9 mouse cellular contexts compared by ENCODE assay signal in the genomic region with DNA sequence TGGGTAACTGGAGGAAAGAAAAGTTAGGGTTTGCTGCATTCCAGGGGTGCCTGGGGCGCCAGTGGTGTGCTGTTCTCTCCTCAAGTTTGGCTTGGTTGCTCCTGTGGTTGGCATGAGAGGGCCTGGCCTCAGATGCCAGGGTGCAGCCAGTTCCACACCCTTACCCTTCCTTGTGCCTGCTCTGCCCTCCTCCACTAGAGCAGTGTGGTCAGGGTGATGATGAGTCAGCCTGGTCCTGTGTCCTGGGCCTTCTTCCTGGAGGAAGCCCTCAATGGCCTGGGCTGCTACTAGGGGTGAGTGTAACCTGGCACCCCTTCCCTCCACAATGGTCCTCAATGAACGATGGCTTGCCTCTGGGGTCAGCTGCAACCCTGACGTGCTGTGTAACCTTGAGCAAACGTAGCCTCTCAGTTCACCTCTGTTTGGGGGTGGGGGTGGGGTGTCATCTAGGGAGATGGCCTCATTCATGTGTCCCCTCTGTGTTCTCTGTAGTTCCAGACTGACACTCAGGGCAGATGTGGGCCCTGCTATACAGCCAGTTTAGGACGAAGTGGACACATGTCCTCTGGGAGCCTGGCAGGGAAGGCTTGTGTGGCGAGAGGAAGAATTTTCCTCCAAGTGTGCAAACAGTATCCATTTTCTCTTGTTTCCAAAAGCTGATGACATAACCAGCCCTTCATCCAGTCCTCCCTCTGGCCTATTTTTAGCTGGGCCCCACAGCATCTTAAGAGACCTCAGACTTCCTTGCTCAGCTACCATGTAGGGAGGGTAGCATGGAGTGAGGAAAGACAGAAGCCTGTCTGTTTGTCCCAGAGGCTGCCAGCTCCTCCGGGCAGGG. TPM values are rescaled to one million over a fixed set of nuclear protein-coding genes. Genes with fewer than 3 reads are reported as not detected.
DNase-seq lines count a peak whose midpoint lies in the region; ATAC-seq and TF ChIP-seq lines count a peak whose summit lies in the region.
"Had no signal": no experiment of that assay in that cellular context is flagged by ENCODE, and none has a peak within 500 bp of the region (broad histone marks: within the 10 kb centered on the region; RNA-seq: fewer than 3 reads in every experiment).

No protein-coding gene starts in this region.

- POLR2A ChIA-PET in Patski (lab: Charles Lee): interaction anchor here (2.2 kb wide), 1 partner anchor 21 kb away, joined by 5 read pairs; a partner anchor contains a TSS

- H3K79me2 ChIP-seq in macrophage (ENCODE audit: inconsistent target): peaks cover 70% of the 10 kb centered on the region

- H3K9ac ChIP-seq in kidney, postnatal 0 days (ENCODE audit: low read depth, low read length): no peak overlapping the region
- H3K9ac ChIP-seq in embryonic facial prominence, embryonic 13.5 days: 0 out of 2 replicates have a peak overlapping the region, but pooled peaks have one; percentile 41
- H3K9ac ChIP-seq: midbrain, embryonic 12.5 days had no signal

- no peak for ATAC-seq in kidney, postnatal 0 days (replicated peaks; ENCODE audit: low FRiP score, low read depth)
- peak; percentile 69 for ATAC-seq in Patski
- ATAC-seq in embryonic facial prominence, embryonic 13.5 days (ENCODE audit: insufficient number of reproducible peaks, insufficient read depth, low FRiP score, low TSS enrichment, low read depth): no peak

- H3K27me3 ChIP-seq in kidney, postnatal 0 days (ENCODE audit: insufficient read depth, low read length): no peaks in the 10 kb centered on the region
- H3K27me3 ChIP-seq in Patski: no peaks in the 10 kb centered on the region
- no peaks in the 10 kb centered on the region for H3K27me3 ChIP-seq in embryonic facial prominence, embryonic 13.5 days
- H3K27me3 ChIP-seq: midbrain, embryonic 12.5 days had no signal

- peak; percentile 30 for DNase-seq in kidney, postnatal 0 days (ENCODE audit: low spot score)
- no peak for DNase-seq in kidney, postnatal 25 days
- DNase-seq in Patski (ENCODE audit: low read depth, low spot score): no peak
- no peak for DNase-seq in urinary bladder, postnatal 36 days (ENCODE audit: low spot score in 2 of 2)
- DNase-seq in spleen, postnatal 4 days (ENCODE audit: low spot score in 2 of 2): no peak

- 50% methylated on average over 7 of the region's 7 CpGs for WGBS in kidney, postnatal 0 days
- 58% methylated on average over 7 of the region's 7 CpGs for WGBS in embryonic facial prominence, embryonic 13.5 days
- 56% methylated on average over 7 of the region's 7 CpGs for WGBS in macrophage (ENCODE audit: missing documents)

- in situ Hi-C loops in Patski (cut with MboI; ENCODE audit: low pct_unique_long_range_greater_than_20kb): no loop called here

- H3K36me3 ChIP-seq in kidney, postnatal 0 days (ENCODE audit: insufficient read depth, low read length): peaks cover 17% of the 10 kb centered on the region
- peaks cover 21% of the 10 kb centered on the region for H3K36me3 ChIP-seq in embryonic facial prominence, embryonic 13.5 days
- peaks cover 21% of the 10 kb centered on the region for H3K36me3 ChIP-seq in macrophage (ENCODE audit: inconsistent target)

- H3K4me3 ChIP-seq in kidney, postnatal 0 days (replicated peaks; ENCODE audit: low read depth, low read length): no peak overlapping the region
- no peak overlapping the region for H3K4me3 ChIP-seq in embryonic facial prominence, embryonic 13.5 days
- H3K4me3 ChIP-seq in macrophage (ENCODE audit: inconsistent target): no peak overlapping the region
- H3K4me3 ChIP-seq: midbrain, embryonic 12.5 days had no signal

- no peak for TF ChIP-seq CTCF in kidney, postnatal 0 days (IDR thresholded peaks at IDR 0.05; ENCODE audit: low read depth)
- no peak for TF ChIP-seq CTCF in Patski (IDR thresholded peaks at IDR 0.05)

- H3K27ac ChIP-seq in kidney, postnatal 0 days: peak overlapping the region; percentile 75
- H3K27ac ChIP-seq in embryonic facial prominence, embryonic 13.5 days: peak overlapping the region; percentile 63
- H3K27ac ChIP-seq in macrophage: peak overlapping the region; percentile 97
- H3K27ac ChIP-seq: midbrain, embryonic 12.5 days had no signal

- no peak overlapping the region for H3K4me2 ChIP-seq in kidney, postnatal 0 days (ENCODE audit: low read length)
- H3K4me2 ChIP-seq in embryonic facial prominence, embryonic 13.5 days: no peak overlapping the region
- H3K4me2 ChIP-seq: midbrain, embryonic 12.5 days had no signal

- H3K4me1 ChIP-seq in kidney, postnatal 0 days (replicated peaks; ENCODE audit: insufficient read depth, low read length): peaks cover 37% of the 10 kb centered on the region
- peaks cover 61% of the 10 kb centered on the region for H3K4me1 ChIP-seq in embryonic facial prominence, embryonic 13.5 days

- no peaks in the 10 kb centered on the region for H3K9me3 ChIP-seq in kidney, postnatal 0 days (replicated peaks; ENCODE audit: low read length)
- no peaks in the 10 kb centered on the region for H3K9me3 ChIP-seq in embryonic facial prominence, embryonic 13.5 days
- H3K9me3 ChIP-seq: midbrain, embryonic 12.5 days had no signal

- CTCF ChIA-PET in Patski (lab: Charles Lee): interaction anchor here (0.7 to 2.7 kb wide), 4 partner anchors 9 to 28 kb away, joined by 3 to 17 read pairs (median 3); no protein-coding TSS in a partner anchor

RNA-seq across cellular contexts. Expression of a gene that starts 1.2 kb away (rescaled TPM):
- 0.04 TPM in 1 of 2 replicates, not detected in the other for polyA plus RNA-seq in kidney, postnatal 0 days (2015; fragmentation: Nextera tagmentation; extraction: Ambion mirVana)
- polyA plus RNA-seq in Patski (2021) (not detected), macrophage (2018) (not detected in 3 replicates)
- polyA plus RNA-seq in embryonic facial prominence, embryonic 13.5 days (2015; fragmentation: Nextera tagmentation; extraction: Ambion mirVana): not detected in 2 replicates
- total RNA-seq in macrophage (2018; cell fraction: chromatin; rRNA removed): under 1 TPM in 1 of 26 experiments, not detected in 25; 0.20 TPM
- not detected for total RNA-seq in macrophage (2018; cell fraction: cytosol; rRNA removed)
- not detected for total RNA-seq in macrophage (2018; cell fraction: nucleus; rRNA removed)
- total RNA-seq: hematopoietic stem cell, adult 5-6 weeks had no signal
- polyA plus RNA-seq: midbrain, embryonic 12.5 days had no signal

RNA-seq across cellular contexts. Expression of a gene that starts 20.9 kb away (rescaled TPM):
- 91.0 and 106 TPM in 2 replicates for polyA plus RNA-seq in kidney, postnatal 0 days (2015; fragmentation: Nextera tagmentation; extraction: Ambion mirVana)
- polyA plus RNA-seq in Patski (2021) (34.4 TPM), macrophage (2018) (5.2 to 11.2 TPM (median 9.2 TPM) in 3 replicates)
- polyA plus RNA-seq in embryonic facial prominence, embryonic 13.5 days (2015; fragmentation: Nextera tagmentation; extraction: Ambion mirVana): 29.5 and 29.6 TPM in 2 replicates
- 10 to 100 TPM in 12 of 26 experiments, 1 to 10 TPM in 14; 2.3 to 22.2 (median 7.9) TPM for total RNA-seq in macrophage (2018; cell fraction: chromatin; rRNA removed)
- total RNA-seq in macrophage (2018; cell fraction: cytosol; rRNA removed): 10 to 100 TPM in 11 of 26 experiments, 1 to 10 TPM in 15; 5.6 to 14.9 (median 9.5) TPM
- 10 to 100 TPM in 4 of 26 experiments, 1 to 10 TPM in 22; 2.7 to 13.3 (median 6.7) TPM for total RNA-seq in macrophage (2018; cell fraction: nucleus; rRNA removed)

RNA-seq across cellular contexts. Expression of a gene that starts 51.6 kb away (rescaled TPM):
- polyA plus RNA-seq in kidney, postnatal 0 days (2015; fragmentation: Nextera tagmentation; extraction: Ambion mirVana): not detected in 2 replicates
- polyA plus RNA-seq in Patski (2021) (0.03 TPM), macrophage (2018) (not detected in 3 replicates)
- polyA plus RNA-seq in embryonic facial prominence, embryonic 13.5 days (2015; fragmentation: Nextera tagmentation; extraction: Ambion mirVana): not detected in 2 replicates
- total RNA-seq in macrophage (2018; cell fraction: chromatin; rRNA removed): not detected
- total RNA-seq in macrophage (2018; cell fraction: cytosol; rRNA removed): not detected
- total RNA-seq in macrophage (2018; cell fraction: nucleus; rRNA removed): under 1 TPM in 1 of 26 experiments, not detected in 25; 0.34 TPM
- total RNA-seq: hematopoietic stem cell, adult 5-6 weeks had no signal
- polyA plus RNA-seq: midbrain, embryonic 12.5 days had no signal
